Mouse (Mus musculus): ENCODE measurements around the gene Hpcal1.
"Not testable (repeated sequence)": the region's sequence is repeated elsewhere in the genome, so short reads cannot be mapped to it uniquely, and the experiment has no call there.

- not testable (repeated sequence) for TF ChIP-seq CHD2 (IDR thresholded peaks at IDR 0.05; ENCODE audit: low read depth, low read length); HCFC1 (IDR thresholded peaks at IDR 0.05; ENCODE audit: borderline replicate concordance, insufficient read depth, low read length); ZC3H11A (IDR thresholded peaks at IDR 0.05; ENCODE audit: borderline replicate concordance, low read depth, low read length); ZNF384 (IDR thresholded peaks at IDR 0.05; ENCODE audit: low read depth, low read length)
Measured at GRCm38 (mm10) chr12:17773721-17774120, 83.1 kb downstream of the Hpcal1 start.

Data from ES-E14 (cell line).